8 mouse cellular contexts compared by ENCODE assay signal in the genomic region with DNA sequence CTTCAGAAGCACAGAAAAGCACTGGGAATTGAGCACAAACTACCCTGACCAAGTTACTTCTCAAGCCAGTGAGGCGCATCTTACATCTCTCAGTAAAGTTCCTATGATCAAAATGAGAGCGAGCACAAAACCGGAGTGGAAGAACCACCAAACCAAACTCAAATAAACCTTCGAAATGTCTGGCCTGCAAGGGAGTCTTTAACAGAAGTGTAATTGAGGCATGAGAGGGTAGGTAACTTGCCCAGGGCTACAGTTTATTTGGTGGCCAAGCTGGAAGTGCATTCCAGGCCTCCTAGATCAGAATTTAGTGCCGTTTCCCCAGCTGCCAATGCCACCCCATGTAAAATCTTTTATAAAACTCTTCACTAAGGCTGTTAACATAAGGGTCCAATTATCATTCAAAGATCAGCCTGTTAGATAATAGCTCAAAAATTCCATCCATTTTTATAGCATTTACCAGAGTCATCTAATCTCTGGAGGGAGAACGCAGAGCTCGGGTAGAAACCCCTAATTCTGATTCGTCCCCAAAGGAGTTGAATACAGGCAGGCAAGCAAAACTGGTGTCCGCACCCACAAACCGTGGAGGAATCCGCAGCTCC.
A peak's percentile ranks its signal among the peaks of the same experiment; 100 is the strongest.
DNase-seq lines count a peak whose midpoint lies in the region; ATAC-seq lines count a peak whose summit lies in the region.

No protein-coding gene starts in this region.

- ATAC-seq in forebrain, embryonic 12.5 days (ENCODE audit: low FRiP score) = no peak
- no peak for ATAC-seq in liver, embryonic 13.5 days (ENCODE audit: low read depth)

- peaks cover 4% of the 10 kb centered on the region; the same call in 1 of the 2 replicates for H3K27me3 ChIP-seq in heart, embryonic 10.5 days (ENCODE audit: insufficient read depth, poor library complexity, severe bottlenecking)
- H3K27me3 ChIP-seq in forebrain, embryonic 12.5 days = peaks cover 16% of the 10 kb centered on the region
- H3K27me3 ChIP-seq in liver, embryonic 13.5 days = no peaks in the 10 kb centered on the region

- no peak for DNase-seq in heart, embryonic 10.5 days (ENCODE audit: low spot score)
- DNase-seq in heart, postnatal 4 days = no peak
- DNase-seq in A20 (ENCODE audit: low read depth, low spot score) = peak; percentile 54
- no peak for DNase-seq in liver, embryonic 13.5 days
- no peak for DNase-seq in right cerebral cortex, adult 2 months (ENCODE audit: low spot score in 2 of 2)
- DNase-seq in thymus, postnatal 36 days = no peak
- no peak for DNase-seq in thymus, postnatal 25 days

- peaks cover 31% of the 10 kb centered on the region for H3K4me1 ChIP-seq in heart, embryonic 10.5 days
- peaks cover 51% of the 10 kb centered on the region for H3K4me1 ChIP-seq in forebrain, embryonic 12.5 days
- peaks cover 39% of the 10 kb centered on the region for H3K4me1 ChIP-seq in liver, embryonic 13.5 days (replicated peaks)

- H3K4me2 ChIP-seq in forebrain, embryonic 12.5 days = peak overlapping the region; percentile 97
- peak overlapping the region; percentile 96 for H3K4me2 ChIP-seq in liver, embryonic 13.5 days

- no peaks in the 10 kb centered on the region for H3K9me3 ChIP-seq in heart, embryonic 10.5 days
- H3K9me3 ChIP-seq in forebrain, embryonic 12.5 days = no peaks in the 10 kb centered on the region
- H3K9me3 ChIP-seq in liver, embryonic 13.5 days (replicated peaks) = no peaks in the 10 kb centered on the region

- H3K9ac ChIP-seq in forebrain, embryonic 12.5 days = peak overlapping the region; percentile 99
- H3K9ac ChIP-seq in liver, embryonic 13.5 days = peak overlapping the region; percentile 99

- H3K36me3 ChIP-seq in heart, embryonic 10.5 days = no peaks in the 10 kb centered on the region
- no peaks in the 10 kb centered on the region for H3K36me3 ChIP-seq in forebrain, embryonic 12.5 days (replicated peaks)
- no peaks in the 10 kb centered on the region for H3K36me3 ChIP-seq in liver, embryonic 13.5 days

- H3K4me3 ChIP-seq in heart, embryonic 10.5 days = peak overlapping the region; percentile 99
- peak overlapping the region; percentile 100 for H3K4me3 ChIP-seq in forebrain, embryonic 12.5 days (replicated peaks)
- peak overlapping the region; percentile 99 for H3K4me3 ChIP-seq in liver, embryonic 13.5 days (replicated peaks)

- peak overlapping the region; percentile 97 for H3K27ac ChIP-seq in heart, embryonic 10.5 days
- peak overlapping the region; percentile 98 for H3K27ac ChIP-seq in forebrain, embryonic 12.5 days
- H3K27ac ChIP-seq in liver, embryonic 13.5 days = peak overlapping the region; percentile 90; the same call in 1 of the 2 replicates

- 21% methylated on average over 11 of the region's 11 CpGs for WGBS in heart, embryonic 10.5 days
- 17% methylated on average over 11 of the region's 11 CpGs for WGBS in forebrain, embryonic 12.5 days
- WGBS in liver, embryonic 13.5 days (ENCODE audit: insufficient replicate concordance) = 19% methylated on average over 11 of the region's 11 CpGs
